Mouse (Mus musculus): Measurements from ENCODE around the gene Trio. TPM values are rescaled to one million over a fixed set of nuclear protein-coding genes. Genes with fewer than 3 reads are reported as not detected.
A peak's percentile ranks its signal among the peaks of the same experiment; 100 is the strongest.

The Trio gene
- total RNA-seq, 2 experiments from 2014 or later: 278 to 290 TPM

- DNase-seq: no peak
- intact Hi-C loops (cut with DNase I): no loop called here
These were observed 72.1 kb downstream of the Trio start for GRCm38 (mm10) chr15:27953570-27953969.

- DNase-seq: no peak
- intact Hi-C loops (cut with DNase I): no loop called here
These were observed 74.5 kb downstream of the Trio start for GRCm38 (mm10) chr15:27951195-27951594.

GRCm38 (mm10) chr15:27949196-27949595 lies 76.5 kb downstream of the Trio start:
- no peak for DNase-seq
- intact Hi-C loops (cut with DNase I): no loop called here

- intact Hi-C loops (cut with DNase I): no loop called here
- no peak for DNase-seq
These were observed 77.8 kb downstream of the Trio start for GRCm38 (mm10) chr15:27947880-27948279.

- DNase-seq: no peak
- intact Hi-C loops (cut with DNase I): no loop called here
These were observed 80.1 kb downstream of the Trio start for GRCm38 (mm10) chr15:27945570-27945969.

- DNase-seq: no peak
- intact Hi-C loops (cut with DNase I): loop anchor here (5.0 kb wide), 1 partner anchor 77 kb away; no protein-coding TSS in a partner anchor
These were observed 80.8 kb downstream of the Trio start for GRCm38 (mm10) chr15:27944898-27945297.

- intact Hi-C loops (cut with DNase I): loop anchor here (5.0 kb wide), 1 partner anchor 79 kb away; no protein-coding TSS in a partner anchor
- DNase-seq: peak; percentile 81
These were observed 82.0 kb downstream of the Trio start for GRCm38 (mm10) chr15:27943486-27944195.

- DNase-seq: no peak
- intact Hi-C loops (cut with DNase I): loop anchor here (5.0 kb wide), 1 partner anchor 80 kb away; no protein-coding TSS in a partner anchor
These were observed 83.3 kb downstream of the Trio start for GRCm38 (mm10) chr15:27942148-27942847.

- intact Hi-C loops (cut with DNase I): loop anchor here (5.0 kb wide), 1 partner anchor 81 kb away; no protein-coding TSS in a partner anchor
- DNase-seq: no peak
These were observed 84.2 kb downstream of the Trio start for GRCm38 (mm10) chr15:27941441-27941840.

- intact Hi-C loops (cut with DNase I): loop anchor here (5.0 kb wide), 1 partner anchor 81 kb away; no protein-coding TSS in a partner anchor
- no peak for DNase-seq
These were observed 84.6 kb downstream of the Trio start for GRCm38 (mm10) chr15:27941020-27941419.

GRCm38 (mm10) chr15:27940032-27940431 lies 85.6 kb downstream of the Trio start:
- intact Hi-C loops (cut with DNase I): loop anchor here (5.0 kb wide), 1 partner anchor 82 kb away; no protein-coding TSS in a partner anchor
- no peak for DNase-seq

- DNase-seq: peak; percentile 61
- intact Hi-C loops (cut with DNase I): no loop called here
These were observed 86.8 kb downstream of the Trio start for GRCm38 (mm10) chr15:27938886-27939285.

GRCm38 (mm10) chr15:27937861-27938833 lies 87.5 kb downstream of the Trio start:
- no peak for DNase-seq
- intact Hi-C loops (cut with DNase I): no loop called here

- peak; percentile 79 for DNase-seq
- intact Hi-C loops (cut with DNase I): no loop called here
These were observed 88.4 kb downstream of the Trio start for GRCm38 (mm10) chr15:27937003-27937860.

- intact Hi-C loops (cut with DNase I): no loop called here
- DNase-seq: no peak
These were observed 89.6 kb downstream of the Trio start for GRCm38 (mm10) chr15:27935772-27936746.

- DNase-seq: no peak
- intact Hi-C loops (cut with DNase I): no loop called here
These were observed 92.4 kb downstream of the Trio start for GRCm38 (mm10) chr15:27933270-27933669.

GRCm38 (mm10) chr15:27931891-27932290 lies 93.8 kb downstream of the Trio start:
- no peak for DNase-seq
- intact Hi-C loops (cut with DNase I): no loop called here

- no peak for DNase-seq
- intact Hi-C loops (cut with DNase I): no loop called here
These were observed 94.2 kb downstream of the Trio start for GRCm38 (mm10) chr15:27931459-27931858.

GRCm38 (mm10) chr15:27927614-27928013 lies 98.0 kb downstream of the Trio start:
- intact Hi-C loops (cut with DNase I): no loop called here

More at GRCm38 (mm10) chr15:27927614-27928013, 98.0 kb downstream of the Trio start:
- DNase-seq: no peak

All from left cerebral cortex, postnatal 4 days (tissue).